Mouse (Mus musculus) heart, embryonic 16.5 days (tissue): ENCODE measurements around the gene Hist1h2ag. TPM values are rescaled to one million over a fixed set of nuclear protein-coding genes. Genes with fewer than 3 reads are reported as not detected.

ENCODE experiments used
- ATAC-seq: fragments of 200-750 bp; cut with Nextera tagmentation; replicated peaks from 2 replicates; pipeline ENCODE4 v1.8.0; 2017; ENCODE audit warnings: moderate number of reproducible peaks; ENCODE audit not compliant: insufficient read depth, low FRiP score; ENCODE audit errors: extremely low read depth
- H3K27ac ChIP-seq: fragments of 300-500 bp; sonication (generic); 2 replicates; pipeline ENCODE4 v1.5.1; 2014; ENCODE audit warnings: mild to moderate bottlenecking, low read length, control low read depth, moderate library complexity
- H3K27me3 ChIP-seq: fragments of 300-500 bp; sonication (generic); 2 replicates; pipeline ENCODE4 v1.6.1; 2014; ENCODE audit warnings: low read length, mixed read lengths; ENCODE audit not compliant: control insufficient read depth, insufficient read depth
- H3K36me3 ChIP-seq: fragments of 300-500 bp; sonication (generic); 2 replicates; pipeline ENCODE4 v1.6.1; 2014; ENCODE audit not compliant: control insufficient read depth, insufficient read depth
- H3K4me1 ChIP-seq: fragments of 300-500 bp; sonication (generic); 2 replicates; pipeline ENCODE4 v1.6.1; 2014; ENCODE audit warnings: low read length, mixed read lengths; ENCODE audit not compliant: control insufficient read depth, insufficient read depth
- H3K4me2 ChIP-seq: fragments of 300-500 bp; sonication (generic); 2 replicates; pipeline ENCODE4 v1.6.1; 2014; ENCODE audit warnings: low read depth, mild to moderate bottlenecking, control low read depth, low read length
- H3K4me3 ChIP-seq: fragments of 300-500 bp; sonication (generic); 2 replicates; pipeline ENCODE4 v1.5.1; 2014; ENCODE audit warnings: mild to moderate bottlenecking, control low read depth, low read length
- H3K9ac ChIP-seq: fragments of 300-500 bp; sonication (generic); 2 replicates; pipeline ENCODE4 v1.6.1; 2014; ENCODE audit warnings: low read length, control low read depth
- H3K9me3 ChIP-seq: fragments of 300-500 bp; sonication (generic); replicated peaks from 2 replicates; pipeline ENCODE4 v1.6.1; 2016; ENCODE audit warnings: low read length; ENCODE audit not compliant: control insufficient read depth
- WGBS: fragments of 180-500 bp; shearing (Covaris S2); extraction: QIAGEN DNeasy Blood & Tissue Kit; methylation state at CpG from one replicate; pipeline ENCODE4 v1.1.7; 2014; 5-methylcytosine and 5-hydroxymethylcytosine counted together
- microRNA-seq: library from miRNA; unstranded; fragments of <30 nt; microRNA quantifications from one replicate; pipeline ENCODE4, GENCODE M21; 2017
- polyA plus RNA-seq: library from polyadenylated mRNA; unstranded; fragments of >200 nt; fragmentation: Nextera tagmentation; extraction: Ambion mirVana; gene quantifications from 2 replicates; pipeline ENCODE4 v1.2.1, GENCODE M21; 2015

Gene Hist1h2ag
- polyA plus RNA-seq, 1 experiment from 2014 or later, result 22.0 TPM

DNA sequence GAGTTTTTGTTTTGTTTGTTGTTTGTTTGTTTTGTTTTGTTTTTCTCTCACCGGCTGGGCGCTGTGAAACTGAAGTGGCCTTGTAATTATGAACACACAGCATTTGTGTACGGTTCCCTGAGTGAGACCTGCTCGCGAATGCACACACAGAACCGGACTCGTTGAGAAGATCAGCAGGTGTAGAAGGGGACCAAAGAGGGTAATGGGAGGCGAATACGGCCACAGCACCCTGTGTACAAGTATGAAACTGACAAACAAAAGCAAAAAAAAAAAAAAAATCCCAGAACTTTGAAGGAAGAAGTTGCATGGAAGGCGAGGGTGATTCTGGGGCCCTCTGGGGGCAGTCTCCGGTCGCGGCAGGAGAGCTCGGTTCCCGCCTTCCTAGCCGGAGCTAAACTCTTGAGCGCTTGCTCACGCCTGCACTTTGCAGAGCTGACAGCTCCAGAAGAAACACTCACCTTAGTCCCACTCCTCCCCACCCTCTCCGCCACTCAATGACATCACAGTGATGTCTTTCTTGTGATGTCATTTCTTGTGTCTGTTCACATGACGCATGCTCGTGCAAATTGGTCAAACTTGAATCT lies 47.3 kb downstream of the Hist1h2ag start:
- peak; percentile 67; the same call in 1 of the 2 replicates for ATAC-seq
- Histone ChIP-seq H3K4me3 (peak overlapping the region; percentile 58), H3K9me3 (peaks cover 8% of the 10 kb centered on the region), H3K4me1 (peaks cover 4% of the 10 kb centered on the region), H3K27me3 (peaks cover 47% of the 10 kb centered on the region), H3K9ac (peak overlapping the region; percentile 31), H3K4me2 (peak overlapping the region; percentile 79), H3K27ac (no peak overlapping the region), H3K36me3 (no peaks in the 10 kb centered on the region)
- WGBS, result 1% methylated on average over 21 of the region's 21 CpGs

- no peak overlapping the region for H3K27ac ChIP-seq
- H3K9me3 ChIP-seq, result peaks cover 8% of the 10 kb centered on the region
- peak overlapping the region; percentile 58 for H3K4me3 ChIP-seq
- H3K27me3 ChIP-seq, result peaks cover 42% of the 10 kb centered on the region
- peak overlapping the region; percentile 79 for H3K4me2 ChIP-seq
- no peak for ATAC-seq
- H3K9ac ChIP-seq, result peak overlapping the region; percentile 31
- no peaks in the 10 kb centered on the region for H3K36me3 ChIP-seq
- peaks cover 4% of the 10 kb centered on the region for H3K4me1 ChIP-seq
- 6% methylated on average over 8 of the region's 8 CpGs for WGBS
Observed at GRCm38 (mm10) chr13:21994896-21995295, 47.8 kb downstream of the Hist1h2ag start.

- peaks cover 34% of the 10 kb centered on the region for H3K27me3 ChIP-seq
- H3K4me1 ChIP-seq, result peaks cover 4% of the 10 kb centered on the region
- H3K9ac ChIP-seq, result no peak overlapping the region
- WGBS, result 5% methylated on average over 22 of the region's 22 CpGs
- no peaks in the 10 kb centered on the region for H3K36me3 ChIP-seq
- H3K27ac ChIP-seq, result no peak overlapping the region
- peak overlapping the region; percentile 49 for H3K4me2 ChIP-seq
- peak overlapping the region; percentile 30 for H3K4me3 ChIP-seq
- H3K9me3 ChIP-seq, result peaks cover 8% of the 10 kb centered on the region
- ATAC-seq, result no peak
Observed at GRCm38 (mm10) chr13:21993957-21994738, 48.6 kb downstream of the Hist1h2ag start.

DNA sequence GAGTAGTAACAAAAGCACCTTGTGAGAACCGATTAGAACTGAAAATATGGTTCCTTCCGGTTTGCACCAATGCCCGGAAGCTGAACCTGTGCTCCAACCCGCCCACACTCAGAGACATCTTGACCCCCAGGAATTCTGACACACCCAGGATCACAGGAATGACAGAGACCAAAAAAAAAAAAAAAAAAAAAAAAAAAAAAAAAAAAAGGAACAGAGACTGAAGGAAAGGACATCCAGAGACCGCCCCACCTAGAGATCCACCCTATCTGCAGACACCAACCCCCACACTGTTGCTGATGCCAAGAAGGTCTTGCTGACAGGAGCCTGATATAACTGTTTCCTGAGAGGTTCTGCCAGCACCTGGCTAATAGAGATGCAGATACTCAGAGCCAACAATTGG lies 50.2 kb downstream of the Hist1h2ag start:
- H3K36me3 ChIP-seq, result no peaks in the 10 kb centered on the region
- no peak overlapping the region for H3K9ac ChIP-seq
- no peak overlapping the region for H3K4me3 ChIP-seq
- H3K4me2 ChIP-seq, result no peak overlapping the region
- 72% methylated on average over 5 of the region's 5 CpGs for WGBS
- peaks cover 20% of the 10 kb centered on the region for H3K27me3 ChIP-seq
- no peak for ATAC-seq
- no peak overlapping the region for H3K27ac ChIP-seq
- H3K9me3 ChIP-seq, result peaks cover 8% of the 10 kb centered on the region
- peaks cover 4% of the 10 kb centered on the region for H3K4me1 ChIP-seq

Small RNAs within 50 kb of the gene (microRNA-seq; reads per million reads assigned to microRNA genes)
- not detected for gene Gm26300
- gene Gm44390, result not detected
- not detected for gene Gm44486

Other genes with a start within 250 kb of the Hist1h2ag start
- gene Hist1h2bq, start 232.7 kb downstream of the Hist1h2ag start, polyA plus RNA-seq, result 9.3 and 10.4 TPM in 2 replicates
- not detected in 2 replicates for gene Hist1h2ao, start 232.5 kb downstream of the Hist1h2ag start, polyA plus RNA-seq
- gene Hist1h4m, start 231.2 kb downstream of the Hist1h2ag start, polyA plus RNA-seq, result not detected in 2 replicates
- gene Hist1h4n, start 210.7 kb downstream of the Hist1h2ag start, polyA plus RNA-seq, result 6.3 and 7.5 TPM in 2 replicates
- 1,370 and 1,778 TPM in 2 replicates for gene Hist1h2ap, start 209.4 kb downstream of the Hist1h2ag start, polyA plus RNA-seq
- gene Hist1h2br, start 209.2 kb downstream of the Hist1h2ag start, polyA plus RNA-seq, result 9.6 and 10.5 TPM in 2 replicates
- 2.9 and 4.7 TPM in 2 replicates for gene Zfp184, start 97.8 kb downstream of the Hist1h2ag start, polyA plus RNA-seq
- not detected in 2 replicates for gene Pom121l2, start 61.8 kb downstream of the Hist1h2ag start, polyA plus RNA-seq
- gene Prss16, start 33.2 kb downstream of the Hist1h2ag start, polyA plus RNA-seq, result 62.9 and 135 TPM in 2 replicates
- gene Hist1h2ah, start 7.4 kb downstream of the Hist1h2ag start, polyA plus RNA-seq, result 5.3 and 7.9 TPM in 2 replicates
- gene Hist1h2bk, start 7.1 kb downstream of the Hist1h2ag start, polyA plus RNA-seq, result 1.6 and 3.1 TPM in 2 replicates
- gene Hist1h4i, start 1.6 kb downstream of the Hist1h2ag start, polyA plus RNA-seq, result 9.0 and 10.6 TPM in 2 replicates
- gene Hist1h2bj, start 270 bp upstream of the Hist1h2ag start, polyA plus RNA-seq, result 5.5 and 9.9 TPM in 2 replicates
- not detected in 2 replicates for gene Vmn1r188, start 41.5 kb upstream of the Hist1h2ag start, polyA plus RNA-seq
- not detected in 2 replicates for gene Vmn1r189, start 62.9 kb upstream of the Hist1h2ag start, polyA plus RNA-seq
- gene Vmn1r191, start 141.0 kb upstream of the Hist1h2ag start, polyA plus RNA-seq, result not detected in 2 replicates
- gene Vmn1r192, start 148.2 kb upstream of the Hist1h2ag start, polyA plus RNA-seq, result not detected in 2 replicates
- not detected in 2 replicates for gene Vmn1r193, start 180.2 kb upstream of the Hist1h2ag start, polyA plus RNA-seq
- gene Vmn1r194, start 201.3 kb upstream of the Hist1h2ag start, polyA plus RNA-seq, result not detected in 2 replicates
- gene Vmn1r195, start 227.6 kb upstream of the Hist1h2ag start, polyA plus RNA-seq, result not detected in 2 replicates
- not detected in 2 replicates for gene Vmn1r196, start 247.0 kb upstream of the Hist1h2ag start, polyA plus RNA-seq